Mouse (Mus musculus) kidney, adult 2 months (tissue): ENCODE data around the gene Lrrc45. TPM values are rescaled to one million over a fixed set of nuclear protein-coding genes. Genes with fewer than 3 reads are reported as not detected.
"Not testable (repeated sequence)": the region's sequence is repeated elsewhere in the genome, so short reads cannot be mapped to it uniquely, and the experiment has no call there.

Experiments used
- DNase-seq: peaks from one replicate; pipeline ENCODE4 v3.0.0; 2021
- H3K27ac ChIP-seq: fragments of 200-500 bp; 2 replicates; pipeline ENCODE4 v1.5.1; 2012; ENCODE audit warnings: low read depth, low read length, control low read depth, inconsistent platforms; ENCODE audit not compliant: insufficient read depth
- H3K27me3 ChIP-seq: fragments of 200-500 bp; replicated peaks from 2 replicates; pipeline ENCODE4 v1.6.1; 2012; ENCODE audit warnings: mild to moderate bottlenecking, moderate library complexity, low read length, inconsistent platforms; ENCODE audit not compliant: control insufficient read depth, insufficient read depth
- H3K36me3 ChIP-seq: fragments of 200-500 bp; 2 replicates; pipeline ENCODE4 v1.6.1; 2012; ENCODE audit warnings: mild to moderate bottlenecking, moderate library complexity, low read length, inconsistent platforms; ENCODE audit not compliant: control insufficient read depth, insufficient read depth
- H3K4me1 ChIP-seq: fragments of 200-500 bp; 2 replicates; pipeline ENCODE4 v1.6.1; 2011; ENCODE audit warnings: low read length; ENCODE audit not compliant: control insufficient read depth, insufficient read depth
- H3K4me3 ChIP-seq: fragments of 200-500 bp; 2 replicates; pipeline ENCODE4 v1.5.1; 2011; ENCODE audit warnings: mild to moderate bottlenecking, low read depth, low read length, control low read depth; ENCODE audit not compliant: insufficient read depth
- CTCF ChIP-seq: fragments of 200-500 bp; conservative IDR thresholded peaks from 2 replicates; pipeline ENCODE4 v1.5.1; 2011; ENCODE audit warnings: low read depth, mild to moderate bottlenecking, control low read depth, low read length, moderate library complexity, mixed read lengths; ENCODE audit not compliant: insufficient read depth, insufficient read length
- POLR2A ChIP-seq: fragments of 200-500 bp; IDR thresholded peaks from one replicate; pipeline ENCODE4 v1.6.1; 2011; ENCODE audit warnings: low read depth, low read length, control low read depth
- WGBS: fragments of 180-500 bp; shearing (Covaris S2); methylation state at CpG from one replicate; pipeline ENCODE4 v1.1.7; 2018; 5-methylcytosine and 5-hydroxymethylcytosine counted together
- polyA plus RNA-seq: library from polyadenylated mRNA; depleted of rRNA; stranded (reverse); fragments of >200 nt; gene quantifications from 2 replicates; pipeline ENCODE4 v1.2.3, GENCODE M21; 2012; rRNA removed

Gene Lrrc45
- polyA plus RNA-seq, 1 experiment: 17.5 TPM

GRCm38 (mm10) chr11:120760236-120760635 is 46.5 kb downstream of the Lrrc45 start:
- Histone ChIP-seq H3K36me3 (no peaks in the 10 kb centered on the region), H3K27ac (no peak overlapping the region), H3K4me3 (no peak overlapping the region), H3K27me3 (peaks cover 1% of the 10 kb centered on the region; the same call in 1 of the 2 replicates), H3K4me1 (no peaks in the 10 kb centered on the region)
- DNase-seq: peak; percentile 41
- TF ChIP-seq CTCF (no peak), POLR2A (no peak)
- WGBS: 52% methylated on average over 9 of the region's 9 CpGs

- peaks cover 1% of the 10 kb centered on the region; the same call in 1 of the 2 replicates for H3K27me3 ChIP-seq
- H3K4me3 ChIP-seq: no peak overlapping the region
- 64% methylated on average over 14 of the region's 14 CpGs for WGBS
- no peak overlapping the region for H3K27ac ChIP-seq
- H3K36me3 ChIP-seq: no peaks in the 10 kb centered on the region
- TF ChIP-seq POLR2A (no peak), CTCF (no peak)
- no peaks in the 10 kb centered on the region for H3K4me1 ChIP-seq
- no peak for DNase-seq
Measured at GRCm38 (mm10) chr11:120761811-120762671, 48.3 kb downstream of the Lrrc45 start.

- not testable (repeated sequence) for H3K27ac ChIP-seq, H3K36me3 ChIP-seq, DNase-seq, H3K27me3 ChIP-seq, H3K4me3 ChIP-seq, H3K4me1 ChIP-seq
- WGBS: 21% methylated on average over 14 of the region's 14 CpGs
Measured at GRCm38 (mm10) chr11:120762672-120763041, 48.9 kb downstream of the Lrrc45 start, which contains the start of gene Hmga1b. Gene Hmga1b, plus strand, starts transcription at chr11:120762794.

- not testable (repeated sequence) for DNase-seq, H3K36me3 ChIP-seq, H3K27ac ChIP-seq, H3K4me3 ChIP-seq, H3K27me3 ChIP-seq, H3K4me1 ChIP-seq
- 47% methylated on average over 5 of the region's 23 CpGs for WGBS
Measured at GRCm38 (mm10) chr11:120763121-120763999, 49.6 kb downstream of the Lrrc45 start.

- WGBS: 77% methylated on average over 5 of the region's 7 CpGs
- not testable (repeated sequence) for H3K4me1 ChIP-seq, H3K36me3 ChIP-seq, H3K4me3 ChIP-seq, H3K27me3 ChIP-seq, DNase-seq, H3K27ac ChIP-seq
Measured at GRCm38 (mm10) chr11:120767023-120767422, 53.3 kb downstream of the Lrrc45 start.

GRCm38 (mm10) chr11:120768206-120768605 is 54.5 kb downstream of the Lrrc45 start:
- Histone ChIP-seq H3K36me3 (no peaks in the 10 kb centered on the region), H3K27me3 (no peaks in the 10 kb centered on the region), H3K4me3 (no peak overlapping the region), H3K4me1 (no peaks in the 10 kb centered on the region), H3K27ac (no peak overlapping the region)
- no peak for TF ChIP-seq CTCF
- 68% methylated on average over 1 of the region's 1 CpGs for WGBS
- DNase-seq: no peak

Other genes with a start within 250 kb of the Lrrc45 start
- gene Arl16, start 246.3 kb upstream of the Lrrc45 start, polyA plus RNA-seq: 21.1 and 23.8 TPM in 2 replicates
- 282 and 300 TPM in 2 replicates for gene Mrpl12, start 229.3 kb upstream of the Lrrc45 start, polyA plus RNA-seq
- gene Slc25a10, start 222.1 kb upstream of the Lrrc45 start, polyA plus RNA-seq: 751 and 939 TPM in 2 replicates
- 52.8 and 77.3 TPM in 2 replicates for gene Gcgr, start 183.2 kb upstream of the Lrrc45 start, polyA plus RNA-seq
- gene Mcrip1, start 164.2 kb upstream of the Lrrc45 start, polyA plus RNA-seq: 129 and 131 TPM in 2 replicates
- 9.5 TPM in 1 of 2 replicates, not detected in the other for gene Ppp1r27, start 162.8 kb upstream of the Lrrc45 start, polyA plus RNA-seq
- gene P4hb, start 140.7 kb upstream of the Lrrc45 start, polyA plus RNA-seq: 323 and 342 TPM in 2 replicates
- 543 and 613 TPM in 2 replicates for gene Arhgdia, start 132.3 kb upstream of the Lrrc45 start, polyA plus RNA-seq
- 18.8 and 29.0 TPM in 2 replicates for gene Alyref, start 115.6 kb upstream of the Lrrc45 start, polyA plus RNA-seq
- 137 and 143 TPM in 2 replicates for gene Anapc11, start 115.5 kb upstream of the Lrrc45 start, polyA plus RNA-seq
- gene Npb, start 105.4 kb upstream of the Lrrc45 start, polyA plus RNA-seq: 7.7 and 12.9 TPM in 2 replicates
- 432 and 566 TPM in 2 replicates for gene Pcyt2, start 96.0 kb upstream of the Lrrc45 start, polyA plus RNA-seq
- 72.2 and 76.8 TPM in 2 replicates for gene Sirt7, start 88.7 kb upstream of the Lrrc45 start, polyA plus RNA-seq
- gene Mafg, start 80.3 kb upstream of the Lrrc45 start, polyA plus RNA-seq: 62.2 and 66.1 TPM in 2 replicates
- gene Pycr1, start 70.2 kb upstream of the Lrrc45 start, polyA plus RNA-seq: 1.0 and 1.5 TPM in 2 replicates
- gene Myadml2, start 65.8 kb upstream of the Lrrc45 start, polyA plus RNA-seq: 0.27 and 1.0 TPM in 2 replicates
- gene Notum, start 52.8 kb upstream of the Lrrc45 start, polyA plus RNA-seq: 25.5 and 26.1 TPM in 2 replicates
- 105 and 106 TPM in 2 replicates for gene Aspscr1, start 41.0 kb upstream of the Lrrc45 start, polyA plus RNA-seq
- 157 and 166 TPM in 2 replicates for gene Cenpx, start 187 bp upstream of the Lrrc45 start, polyA plus RNA-seq
- 14.5 and 17.0 TPM in 2 replicates for gene Rac3, start 7.5 kb downstream of the Lrrc45 start, polyA plus RNA-seq
- gene Dcxr, start 13.4 kb downstream of the Lrrc45 start, polyA plus RNA-seq: 910 and 990 TPM in 2 replicates
- 31.3 and 45.3 TPM in 2 replicates for gene Cbr2, start 18.2 kb downstream of the Lrrc45 start, polyA plus RNA-seq
- 0.53 and 0.55 TPM in 2 replicates for gene Hmga1b, start 48.9 kb downstream of the Lrrc45 start, polyA plus RNA-seq
- gene Rfng, start 70.3 kb downstream of the Lrrc45 start, polyA plus RNA-seq: 69.0 and 80.5 TPM in 2 replicates
- gene Gps1, start 70.3 kb downstream of the Lrrc45 start, polyA plus RNA-seq: 173 and 175 TPM in 2 replicates
- 42.3 and 42.6 TPM in 2 replicates for gene Dus1l, start 82.5 kb downstream of the Lrrc45 start, polyA plus RNA-seq
- gene Fasn, start 110.6 kb downstream of the Lrrc45 start, polyA plus RNA-seq: 936 and 1,244 TPM in 2 replicates
- gene Ccdc57, start 218.9 kb downstream of the Lrrc45 start, polyA plus RNA-seq: 2.9 and 3.5 TPM in 2 replicates
- gene Slc16a3, start 234.6 kb downstream of the Lrrc45 start, polyA plus RNA-seq: 2.0 and 2.9 TPM in 2 replicates